Mouse (Mus musculus) myocyte (in vitro differentiated cells): ENCODE measurements around the gene Sparc. TPM values are rescaled to one million over a fixed set of nuclear protein-coding genes. Genes with fewer than 3 reads are reported as not detected.

Experiments used
- H3K27me3 ChIP-seq: one replicate; pipeline ENCODE4 v1.6.1; 2011; ENCODE audit not compliant: control insufficient read depth, insufficient read depth, insufficient read length
- H3K36me3 ChIP-seq: one replicate; pipeline ENCODE4 v1.6.1; 2011; ENCODE audit not compliant: control insufficient read depth, insufficient read depth
- H3K4me2 ChIP-seq: one replicate; pipeline ENCODE4 v1.6.1; 2011; ENCODE audit warnings: low read depth, control low read depth
- H3K4me3 ChIP-seq: one replicate; pipeline ENCODE4 v1.5.1; 2011; ENCODE audit warnings: mild to moderate bottlenecking, control low read depth, moderate library complexity
- H3K79me2 ChIP-seq: one replicate; pipeline ENCODE4 v1.6.1; 2011; ENCODE audit not compliant: control insufficient read depth, insufficient read depth
- H3ac ChIP-seq: one replicate; pipeline ENCODE4 v1.6.1; 2011; ENCODE audit not compliant: control insufficient read depth, insufficient read length
- CEBPB ChIP-seq: IDR thresholded peaks from 2 replicates; pipeline ENCODE4 v1.6.1; 2011; ENCODE audit warnings: mild to moderate bottlenecking, moderate library complexity; ENCODE audit not compliant: poor library complexity, insufficient read depth, severe bottlenecking
- E2F4 ChIP-seq: IDR thresholded peaks from one replicate; pipeline ENCODE4 v1.6.1; 2011; ENCODE audit warnings: mild to moderate bottlenecking, control low read depth, moderate library complexity; ENCODE audit not compliant: insufficient read depth
- MAX ChIP-seq: IDR thresholded peaks from one replicate; pipeline ENCODE4 v1.6.1; 2011; ENCODE audit warnings: low read depth, mild to moderate bottlenecking, control low read depth
- MYOD1 ChIP-seq, 3 experiments: IDR thresholded peaks; one replicate each; pipeline ENCODE4 v1.6.1; 2011; ENCODE audit warnings: control low read depth in 2 of 3, low read depth in 2 of 3, mild to moderate bottlenecking in 2 of 3, moderate library complexity in 1 of 3; ENCODE audit not compliant: insufficient read length in 2 of 3, control insufficient read depth in 1 of 3
- MYOG ChIP-seq, 3 experiments: IDR thresholded peaks; one replicate each; pipeline ENCODE4 v1.6.1; 2011; ENCODE audit warnings: control low read depth in 2 of 3, low read depth in 2 of 3, mild to moderate bottlenecking in 2 of 3; ENCODE audit not compliant: insufficient read length in 2 of 3, control insufficient read depth in 1 of 3, insufficient read depth in 1 of 3
- POLR2A ChIP-seq: IDR thresholded peaks from one replicate; pipeline ENCODE4 v1.6.1; 2011; ENCODE audit warnings: low read depth, mild to moderate bottlenecking, control low read depth, moderate library complexity; ENCODE audit not compliant: insufficient read length
- POLR2AphosphoS2 ChIP-seq: IDR thresholded peaks from one replicate; pipeline ENCODE4 v1.6.1; 2011; ENCODE audit warnings: low read depth, control low read depth; ENCODE audit not compliant: insufficient read length
- REST ChIP-seq: IDR thresholded peaks from one replicate; pipeline ENCODE4 v1.6.1; 2011; ENCODE audit warnings: mild to moderate bottlenecking, control low read depth, moderate library complexity; ENCODE audit not compliant: insufficient read depth, insufficient read length
- SRF ChIP-seq: IDR thresholded peaks from one replicate; pipeline ENCODE4 v1.6.1; 2011; ENCODE audit warnings: low read depth; ENCODE audit not compliant: control insufficient read depth, insufficient read length
- TCF12 ChIP-seq: IDR thresholded peaks from one replicate; pipeline ENCODE4 v1.6.1; 2011; ENCODE audit warnings: mild to moderate bottlenecking, control low read depth; ENCODE audit not compliant: poor library complexity, insufficient read depth, severe bottlenecking
- TCF3 ChIP-seq: IDR thresholded peaks from one replicate; pipeline ENCODE4 v1.6.1; 2011; ENCODE audit warnings: low read depth, control low read depth; ENCODE audit not compliant: insufficient read length
- USF1 ChIP-seq: IDR thresholded peaks from one replicate; pipeline ENCODE4 v1.6.1; 2011; ENCODE audit warnings: low read depth, mild to moderate bottlenecking, control low read depth, moderate library complexity
- polyA plus RNA-seq: library from polyadenylated mRNA; unstranded; fragments of >200 nt; fragmentation: generic; extraction: Trizol; gene quantifications from one replicate; pipeline ENCODE4 v1.2.1, GENCODE M21; 2012; ENCODE audit warnings: missing spikeins

The Sparc gene
- polyA plus RNA-seq = 1,961 TPM

GRCm38 (mm10) chr11:55422978-55423377 is at the start of gene Sparc:
TSS of gene Sparc (minus strand) at chr11:55423183.
- TF ChIP-seq TCF12 = no peak
- no peak for TF ChIP-seq MAX
- no peak for TF ChIP-seq TCF3
- no peak for TF ChIP-seq MYOG (IDR thresholded peaks at IDR 0.05; ENCODE audit: control insufficient read depth in 1 of 3, insufficient read depth in 1 of 3, insufficient read length in 2 of 3, low read depth in 2 of 3)
- TF ChIP-seq SRF = no peak
- TF ChIP-seq POLR2AphosphoS2 = no peak
- no peak for TF ChIP-seq REST
- no peak for TF ChIP-seq CEBPB
- TF ChIP-seq MYOD1 (IDR thresholded peaks at IDR 0.05; ENCODE audit: control insufficient read depth in 1 of 3, insufficient read length in 2 of 3, low read depth in 2 of 3) = no peak
- H3K4me2 ChIP-seq = peak within 1 kb of the TSS; percentile 49
- peaks cover 17% of the 10 kb centered on the region for H3K79me2 ChIP-seq
- no peak within 1 kb of the TSS for H3ac ChIP-seq
- H3K27me3 ChIP-seq = no peaks in the 10 kb centered on the region
- no peak within 1 kb of the TSS for H3K4me3 ChIP-seq
- no peaks in the 10 kb centered on the region for H3K36me3 ChIP-seq

- no peaks in the 10 kb centered on the region for H3K36me3 ChIP-seq
- TF ChIP-seq MYOD1 (IDR thresholded peaks at IDR 0.05; ENCODE audit: control insufficient read depth in 1 of 3, insufficient read length in 2 of 3, low read depth in 2 of 3) (no peak), E2F4 (no peak), MYOG (IDR thresholded peaks at IDR 0.05; ENCODE audit: control insufficient read depth in 1 of 3, insufficient read depth in 1 of 3, insufficient read length in 2 of 3, low read depth in 2 of 3) (no peak), REST (no peak), CEBPB (no peak), TCF12 (no peak), POLR2A (no peak), SRF (no peak), MAX (no peak), TCF3 (no peak), USF1 (no peak), POLR2AphosphoS2 (no peak)
- no peak overlapping the region for H3ac ChIP-seq
- H3K27me3 ChIP-seq = no peaks in the 10 kb centered on the region
- peak overlapping the region; percentile 94 for H3K4me3 ChIP-seq
- H3K4me2 ChIP-seq = peak overlapping the region; percentile 96
- H3K79me2 ChIP-seq = peaks cover 68% of the 10 kb centered on the region
Observed at GRCm38 (mm10) chr11:55471467-55471866, 48.5 kb upstream of the Sparc start.

GRCm38 (mm10) chr11:55470761-55471160 is 47.8 kb upstream of the Sparc start:
- H3K4me2 ChIP-seq = peak overlapping the region; percentile 96
- H3K79me2 ChIP-seq = peaks cover 61% of the 10 kb centered on the region
- peak overlapping the region; percentile 96 for H3ac ChIP-seq
- H3K4me3 ChIP-seq = peak overlapping the region; percentile 94
- no peak for TF ChIP-seq POLR2A
- TF ChIP-seq MAX = no peak
- no peak for TF ChIP-seq REST
- no peak for TF ChIP-seq POLR2AphosphoS2
- H3K27me3 ChIP-seq = no peaks in the 10 kb centered on the region
- no peaks in the 10 kb centered on the region for H3K36me3 ChIP-seq

GRCm38 (mm10) chr11:55469923-55470691 is 47.1 kb upstream of the Sparc start:
- Histone ChIP-seq H3ac (peak overlapping the region; percentile 96), H3K4me2 (peak overlapping the region; percentile 96), H3K79me2 (peaks cover 55% of the 10 kb centered on the region), H3K4me3 (peak overlapping the region; percentile 94), H3K36me3 (no peaks in the 10 kb centered on the region), H3K27me3 (no peaks in the 10 kb centered on the region)
- no peak for TF ChIP-seq CEBPB
- TF ChIP-seq MYOG (IDR thresholded peaks at IDR 0.05; ENCODE audit: control insufficient read depth in 1 of 3, insufficient read depth in 1 of 3, insufficient read length in 2 of 3, low read depth in 2 of 3) = no peak
- TF ChIP-seq TCF3 = no peak
- no peak for TF ChIP-seq E2F4
- TF ChIP-seq MYOD1 (IDR thresholded peaks at IDR 0.05; ENCODE audit: control insufficient read depth in 1 of 3, insufficient read length in 2 of 3, low read depth in 2 of 3) = no peak
- no peak for TF ChIP-seq POLR2A
- no peak for TF ChIP-seq REST
- TF ChIP-seq TCF12 = no peak
- TF ChIP-seq USF1 = no peak
- TF ChIP-seq SRF = no peak
- no peak for TF ChIP-seq POLR2AphosphoS2
- TF ChIP-seq MAX = no peak
